Mouse (Mus musculus): ENCODE measurements at regions not wholly inside any gene's neighbourhood (a gene's known extent, or its start where the extent isn't known, plus 50 kb on each side); places are given as distances from the start of the nearest gene placed in this dataset.

DNA sequence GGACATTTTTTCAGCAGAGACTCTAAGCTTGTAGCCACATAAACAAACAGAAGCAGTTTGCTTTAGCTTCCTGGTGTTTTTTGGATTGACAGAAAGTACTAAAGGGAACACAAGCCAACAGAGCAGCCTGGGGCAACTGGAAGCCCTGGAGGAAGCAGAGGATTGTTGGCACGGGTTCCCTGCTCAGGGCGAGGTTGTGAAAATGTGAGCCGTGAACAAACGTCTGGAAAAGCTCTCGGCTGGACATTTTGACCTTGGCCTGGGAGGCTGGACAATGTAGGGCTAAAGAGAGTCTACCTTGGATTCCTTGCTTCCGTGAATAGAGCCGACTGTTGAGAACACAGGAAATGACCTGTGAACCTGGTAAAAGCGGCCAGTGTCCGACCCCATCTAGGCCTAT is 169.8 kb upstream of the Rasgrp1 start:
- TF ChIP-seq CTCF (IDR thresholded peaks at IDR 0.05; ENCODE audit: control insufficient read depth, insufficient read depth, insufficient read length) (no peak), MYOG (IDR thresholded peaks at IDR 0.05; ENCODE audit: control insufficient read depth, extremely low read depth, insufficient read length) (no peak)

All from C2C12 (cell line).